17 mouse cellular contexts compared by ENCODE assay signal in the genomic region with DNA sequence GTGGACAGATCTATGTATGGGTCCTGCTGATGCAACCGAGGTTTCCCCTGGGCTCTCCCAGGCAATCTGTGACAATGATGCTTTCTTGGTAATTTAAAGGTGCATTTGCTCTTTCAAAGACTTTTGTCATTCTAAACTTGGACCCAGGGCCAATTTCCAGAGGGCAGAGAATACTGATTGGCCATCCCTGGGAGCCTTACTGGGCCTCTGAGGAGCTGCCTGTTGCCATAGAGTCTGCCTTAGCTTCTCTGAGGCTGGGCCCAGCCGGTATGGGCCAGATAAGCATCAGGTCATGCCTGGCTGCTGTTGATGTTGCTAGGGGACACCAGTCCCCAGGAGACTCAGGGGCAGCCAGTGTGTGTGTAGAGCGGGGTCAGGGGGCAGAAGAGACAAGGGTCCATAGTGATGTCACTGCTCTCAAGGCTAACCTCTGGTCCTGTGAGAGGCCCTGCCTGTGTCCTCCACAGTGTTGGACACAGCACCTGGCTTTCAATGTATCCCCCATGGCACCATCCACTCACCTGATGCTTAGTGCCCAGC. TPM values are rescaled to one million over a fixed set of nuclear protein-coding genes. Genes with fewer than 3 reads are reported as not detected.
DNase-seq lines count a peak whose midpoint lies in the region; ATAC-seq and TF ChIP-seq lines count a peak whose summit lies in the region.
"Had no signal": no experiment of that assay in that cellular context is flagged by ENCODE, and none has a peak within 500 bp of the region (broad histone marks: within the 10 kb centered on the region; RNA-seq: fewer than 3 reads in every experiment).

No protein-coding gene starts in this region.

- ATAC-seq in midbrain, embryonic 11.5 days (ENCODE audit: low FRiP score) = peak; percentile 46; the same call in 1 of the 2 replicates
- ATAC-seq in midbrain, embryonic 14.5 days (ENCODE audit: low FRiP score, low TSS enrichment) = no peak
- ATAC-seq in forebrain, embryonic 14.5 days = no peak
- ATAC-seq: activated CD4-positive, CD25-positive, alpha-beta regulatory T cell, adult 4 months; liver, embryonic 12.5 days had no signal

- H3K27me3 ChIP-seq in midbrain, embryonic 11.5 days (ENCODE audit: control insufficient read depth, insufficient read depth, low read length) = no peaks in the 10 kb centered on the region
- H3K27me3 ChIP-seq in midbrain, embryonic 14.5 days (ENCODE audit: control insufficient read depth, insufficient read depth, low read length) = no peaks in the 10 kb centered on the region
- no peaks in the 10 kb centered on the region for H3K27me3 ChIP-seq in kidney, adult 2 months (replicated peaks; ENCODE audit: control insufficient read depth, insufficient read depth, low read length)
- no peaks in the 10 kb centered on the region for H3K27me3 ChIP-seq in forebrain, embryonic 14.5 days (replicated peaks; ENCODE audit: control insufficient read depth, insufficient read depth, low read length)
- H3K27me3 ChIP-seq: embryonic facial prominence, embryonic 12.5 days; liver, embryonic 12.5 days had no signal

- no peak overlapping the region for H3K27ac ChIP-seq in midbrain, embryonic 11.5 days (ENCODE audit: low read depth, low read length)
- H3K27ac ChIP-seq in midbrain, embryonic 14.5 days (replicated peaks; ENCODE audit: low read depth, low read length) = no peak overlapping the region
- no peak overlapping the region for H3K27ac ChIP-seq in kidney, adult 2 months (ENCODE audit: insufficient read depth, low read depth, low read length)
- H3K27ac ChIP-seq in forebrain, embryonic 14.5 days (ENCODE audit: low read depth, low read length) = no peak overlapping the region
- H3K27ac ChIP-seq: embryonic facial prominence, embryonic 12.5 days; heart, embryonic 10.5 days; liver, embryonic 12.5 days had no signal

- H3K4me1 ChIP-seq in midbrain, embryonic 11.5 days (ENCODE audit: control insufficient read depth, insufficient read depth, low read length) = peaks cover 3% of the 10 kb centered on the region; the same call in 1 of the 2 replicates
- 0 out of 2 replicates have a peak, but pooled peaks cover 7% of the 10 kb centered on the region for H3K4me1 ChIP-seq in midbrain, embryonic 14.5 days (ENCODE audit: control insufficient read depth, insufficient read depth, low read length)
- no peaks in the 10 kb centered on the region for H3K4me1 ChIP-seq in kidney, adult 2 months (ENCODE audit: control insufficient read depth, insufficient read depth, low read length)
- H3K4me1 ChIP-seq in forebrain, embryonic 14.5 days (ENCODE audit: control insufficient read depth, insufficient read depth, low read length) = peaks cover 2% of the 10 kb centered on the region; the same call in 1 of the 2 replicates
- H3K4me1 ChIP-seq: embryonic facial prominence, embryonic 12.5 days; liver, embryonic 12.5 days had no signal

- TF ChIP-seq CTCF in kidney, adult 2 months (conservative IDR thresholded peaks at IDR 0.05; ENCODE audit: insufficient read depth, insufficient read length, low read depth, low read length) = no peak

- no peak for TF ChIP-seq POLR2A in kidney, adult 2 months (IDR thresholded peaks at IDR 0.05; ENCODE audit: low read depth, low read length)

- 42% methylated on average over 3 of the region's 3 CpGs for WGBS in midbrain, embryonic 11.5 days
- WGBS in midbrain, embryonic 14.5 days = 37% methylated on average over 3 of the region's 3 CpGs
- WGBS in kidney, adult 2 months = 66% methylated on average over 3 of the region's 3 CpGs
- WGBS in forebrain, embryonic 14.5 days = 77% methylated on average over 3 of the region's 3 CpGs

- no peak overlapping the region for H3K9ac ChIP-seq in midbrain, embryonic 11.5 days (ENCODE audit: low read length)
- H3K9ac ChIP-seq in midbrain, embryonic 14.5 days (replicated peaks; ENCODE audit: low read length) = no peak overlapping the region
- H3K9ac ChIP-seq in forebrain, embryonic 14.5 days (ENCODE audit: low read length) = no peak overlapping the region
- H3K9ac ChIP-seq: embryonic facial prominence, embryonic 12.5 days; liver, embryonic 12.5 days had no signal

- H3K4me2 ChIP-seq in midbrain, embryonic 11.5 days = no peak overlapping the region
- H3K4me2 ChIP-seq in midbrain, embryonic 14.5 days (ENCODE audit: low read length) = no peak overlapping the region
- H3K4me2 ChIP-seq in forebrain, embryonic 14.5 days (ENCODE audit: low read length) = no peak overlapping the region
- H3K4me2 ChIP-seq: embryonic facial prominence, embryonic 12.5 days; liver, embryonic 12.5 days had no signal

- no peaks in the 10 kb centered on the region for H3K9me3 ChIP-seq in midbrain, embryonic 11.5 days (ENCODE audit: control insufficient read depth, low read length)
- H3K9me3 ChIP-seq in midbrain, embryonic 14.5 days (ENCODE audit: control insufficient read depth, low read length) = no peaks in the 10 kb centered on the region
- no peaks in the 10 kb centered on the region for H3K9me3 ChIP-seq in forebrain, embryonic 14.5 days (replicated peaks; ENCODE audit: control insufficient read depth, low read length)
- H3K9me3 ChIP-seq: embryonic facial prominence, embryonic 12.5 days; heart, embryonic 10.5 days; liver, embryonic 12.5 days had no signal

- H3K36me3 ChIP-seq in midbrain, embryonic 11.5 days (ENCODE audit: control insufficient read depth, insufficient read depth, low read length) = no peaks in the 10 kb centered on the region
- H3K36me3 ChIP-seq in midbrain, embryonic 14.5 days (ENCODE audit: control insufficient read depth, insufficient read depth, low read length) = no peaks in the 10 kb centered on the region
- no peaks in the 10 kb centered on the region for H3K36me3 ChIP-seq in kidney, adult 2 months (ENCODE audit: control insufficient read depth, insufficient read depth, low read length)
- no peaks in the 10 kb centered on the region for H3K36me3 ChIP-seq in forebrain, embryonic 14.5 days (ENCODE audit: control insufficient read depth, insufficient read depth, low read length)
- H3K36me3 ChIP-seq: embryonic facial prominence, embryonic 12.5 days; heart, embryonic 10.5 days; liver, embryonic 12.5 days had no signal

- DNase-seq in midbrain, embryonic 11.5 days (ENCODE audit: low spot score, missing footprints) = peak; percentile 88
- DNase-seq in midbrain, embryonic 14.5 days = no peak
- DNase-seq in R1 (ENCODE audit: low read depth, low spot score) = peak; percentile 49
- peak; percentile 13 for DNase-seq in kidney, adult 2 months
- peak; percentile 32 to 51 for DNase-seq in kidney, postnatal 4 days
- DNase-seq in forebrain, embryonic 14.5 days (ENCODE audit: low spot score) = no peak
- no peak for DNase-seq in thymus, postnatal 0 days (ENCODE audit: low spot score)
- DNase-seq: adrenal gland, postnatal 36 days; cerebellum, adult 9-10 months; gastrocnemius, postnatal 14 days; left cerebral cortex, postnatal 4 days had no signal

- no peak overlapping the region for H3K4me3 ChIP-seq in midbrain, embryonic 11.5 days (ENCODE audit: low read depth, low read length)
- H3K4me3 ChIP-seq in midbrain, embryonic 14.5 days (replicated peaks; ENCODE audit: low read depth, low read length) = no peak overlapping the region
- H3K4me3 ChIP-seq in kidney, adult 2 months (ENCODE audit: insufficient read depth, low read depth, low read length) = no peak overlapping the region
- no peak overlapping the region for H3K4me3 ChIP-seq in forebrain, embryonic 14.5 days (ENCODE audit: low read depth, low read length)
- H3K4me3 ChIP-seq: embryonic facial prominence, embryonic 12.5 days; heart, embryonic 10.5 days; liver, embryonic 12.5 days had no signal

RNA-seq across cellular contexts. Expression of a gene that starts 12.5 kb away (rescaled TPM):
- 0.15 and 0.28 TPM in 2 replicates for polyA plus RNA-seq in midbrain, embryonic 11.5 days (2014; fragmentation: Nextera tagmentation; extraction: Ambion mirVana)
- polyA plus RNA-seq in midbrain, embryonic 14.5 days (2014; fragmentation: Nextera tagmentation; extraction: Ambion mirVana) = 1.2 and 1.6 TPM in 2 replicates
- 0.08 TPM in 1 of 2 replicates, not detected in the other for polyA plus RNA-seq in kidney, adult 2 months (2012; rRNA removed)
- 0.30 and 1.6 TPM in 2 replicates for polyA plus RNA-seq in forebrain, embryonic 14.5 days (2014; fragmentation: Nextera tagmentation; extraction: Ambion mirVana)
- polyA plus RNA-seq in thymus, postnatal 0 days (2015; fragmentation: Nextera tagmentation; extraction: Ambion mirVana) = not detected in 2 replicates
- polyA plus RNA-seq: activated CD4-positive, CD25-positive, alpha-beta regulatory T cell, adult 4 months; C2C12; liver, embryonic 12.5 days; spleen, adult 2 months had no signal

Comparison
In these comparisons a context has a peak if more than half of its experiments do, and no peak if none do; other contexts are left out.
1. DNase-seq: peak in midbrain, embryonic 11.5 days (single experiment), R1 (single experiment), kidney, adult 2 months (single experiment) and kidney, postnatal 4 days (2 of 2); none in midbrain, embryonic 14.5 days (single experiment), forebrain, embryonic 14.5 days (single experiment) and thymus, postnatal 0 days (single experiment).